Mouse (Mus musculus): ENCODE measurements at regions not wholly inside any gene's neighbourhood (a gene's known extent, or its start where the extent isn't known, plus 50 kb on each side); places are given as distances from the start of the nearest gene placed in this dataset.

DNA sequence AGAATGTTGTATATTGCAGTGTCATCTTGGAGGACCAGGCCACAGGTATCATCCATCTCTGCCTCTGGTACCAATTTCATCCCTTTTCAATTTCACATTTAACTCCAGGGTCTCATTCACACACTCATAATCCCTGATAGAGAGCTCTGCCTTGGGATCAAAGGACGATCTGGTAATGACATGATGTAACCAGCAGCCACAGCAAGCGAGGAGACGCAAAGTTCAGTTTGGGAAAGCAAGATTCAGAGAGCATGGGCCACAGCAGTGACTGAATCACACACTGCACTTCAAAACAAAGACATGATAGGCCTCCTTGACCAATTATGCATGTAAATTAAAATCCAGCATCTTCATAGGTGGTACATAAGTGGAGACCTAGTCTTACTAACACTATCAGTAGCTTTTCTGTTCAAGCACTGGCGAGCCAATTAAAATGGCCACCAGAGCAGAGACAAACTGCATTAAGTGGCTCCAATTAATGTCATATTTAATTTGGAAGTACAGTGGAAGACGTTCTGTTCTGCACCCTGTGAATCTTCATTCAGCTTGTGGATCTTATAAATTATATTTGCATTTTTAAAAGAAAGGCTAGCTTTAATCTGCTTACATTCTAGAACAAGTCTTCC is 412.0 kb downstream of the Epm2a start:
- TF ChIP-seq CTCF (IDR thresholded peaks at IDR 0.05; ENCODE audit: low read depth): no peak
- no peak for TF ChIP-seq EP300 (IDR thresholded peaks at IDR 0.05; ENCODE audit: low read depth)
